Mouse (Mus musculus) ovary, postnatal 10 days (tissue): ENCODE measurements around the gene Upk3b.
A peak's percentile ranks its signal among the peaks of the same experiment; 100 is the strongest.

Experiments used
- DNase-seq: peaks from one replicate; pipeline ENCODE4 v3.0.0; 2022; ENCODE audit warnings: low spot score

The Upk3b gene

DNA sequence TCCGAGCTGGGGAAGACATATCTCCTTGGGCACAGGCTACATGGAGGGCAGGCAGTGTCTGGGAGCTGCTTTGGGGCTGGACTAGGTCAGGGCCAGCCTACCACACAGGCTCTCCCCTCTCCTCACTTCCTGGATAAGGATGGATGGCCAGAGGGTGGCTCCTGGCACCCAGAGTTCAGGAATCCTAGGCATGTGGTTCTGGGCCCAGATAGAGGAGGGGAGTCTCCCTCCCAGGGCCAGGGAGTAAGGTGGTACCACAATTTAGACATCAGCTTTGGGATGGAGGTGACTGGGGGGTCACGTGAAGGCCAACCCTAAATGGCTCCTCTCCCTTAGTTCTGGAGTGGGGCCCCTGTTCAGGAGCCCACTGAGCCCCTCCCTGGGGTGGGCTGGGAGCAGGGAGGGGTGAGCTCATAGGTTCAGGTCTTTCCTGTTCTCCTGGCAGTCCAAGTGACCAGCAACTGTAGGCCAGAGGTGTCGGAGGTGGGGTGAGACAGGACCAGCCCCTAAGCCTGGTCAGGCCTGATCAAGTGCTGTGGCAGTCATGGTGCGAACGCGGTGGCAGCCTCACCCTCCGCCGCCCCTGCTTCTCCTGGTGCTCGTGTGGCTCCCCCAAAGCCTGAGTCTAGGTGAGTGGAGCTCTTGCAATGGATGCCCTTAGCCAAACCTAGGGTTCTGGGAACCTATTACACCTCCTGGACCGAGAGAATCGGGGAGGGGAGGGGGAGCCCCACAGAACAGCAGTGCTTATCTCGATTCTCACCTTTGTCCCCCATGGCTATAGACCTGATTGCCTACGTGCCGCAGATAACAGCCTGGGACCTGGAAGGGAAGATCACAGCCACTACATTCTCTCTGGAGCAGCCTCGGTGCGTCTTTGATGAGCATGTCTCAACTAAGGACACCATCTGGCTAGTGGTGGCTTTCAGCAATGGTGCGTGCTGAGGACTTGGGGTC is at the start of gene Upk3b:
Upk3b (plus strand) TSS at position 239 of the 957 bp plus-strand sequence.
- DNase-seq = no peak

DNA sequence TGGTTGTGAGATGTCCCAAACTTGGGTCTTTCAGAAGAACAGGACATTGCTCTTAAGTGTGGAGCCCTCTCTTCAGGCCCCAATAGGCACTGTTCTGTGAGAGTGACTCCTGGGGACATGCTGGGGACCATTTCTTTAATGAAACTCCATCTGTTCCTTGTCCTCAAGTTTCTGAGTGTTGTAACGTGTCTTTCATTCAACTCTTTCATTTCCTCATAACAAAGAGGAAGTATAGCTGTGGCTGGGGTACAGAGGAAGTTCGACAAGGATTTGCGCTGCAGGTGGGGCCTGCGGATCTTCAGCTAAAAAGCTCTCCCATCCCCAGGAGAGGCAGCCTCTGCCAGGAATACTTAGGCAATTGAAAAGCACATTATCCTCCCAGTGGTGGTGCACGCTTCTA is 47.7 kb upstream of the Upk3b start:
- no peak for DNase-seq

DNA sequence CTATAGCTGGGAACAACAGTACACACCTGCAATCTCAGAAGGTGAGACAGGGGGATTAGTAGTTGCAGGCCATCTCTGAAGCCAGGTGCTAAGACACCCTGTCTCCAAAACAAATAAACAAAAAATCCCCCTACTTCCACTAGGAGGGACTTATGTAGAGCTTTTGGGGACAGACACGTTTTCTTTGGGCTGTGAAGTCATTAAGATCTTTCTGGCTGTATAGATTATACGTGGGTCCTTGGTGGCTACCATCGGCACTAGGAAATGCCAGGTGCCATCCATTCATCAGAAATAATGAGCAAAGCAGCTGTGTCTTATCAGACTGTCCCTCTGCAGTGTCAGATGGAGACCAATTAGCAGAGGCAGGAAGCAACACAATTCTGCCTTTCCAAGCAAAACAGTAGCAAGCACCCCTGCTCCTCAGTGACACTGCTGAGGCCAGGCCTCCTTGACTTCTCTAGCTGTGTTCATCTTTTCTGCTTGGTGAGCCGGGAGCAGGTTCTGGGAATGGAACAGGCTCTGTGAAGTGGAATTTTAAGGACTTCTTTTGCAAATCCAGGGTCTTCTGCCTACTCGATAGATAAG is 44.8 kb upstream of the Upk3b start:
- DNase-seq = no peak

DNA sequence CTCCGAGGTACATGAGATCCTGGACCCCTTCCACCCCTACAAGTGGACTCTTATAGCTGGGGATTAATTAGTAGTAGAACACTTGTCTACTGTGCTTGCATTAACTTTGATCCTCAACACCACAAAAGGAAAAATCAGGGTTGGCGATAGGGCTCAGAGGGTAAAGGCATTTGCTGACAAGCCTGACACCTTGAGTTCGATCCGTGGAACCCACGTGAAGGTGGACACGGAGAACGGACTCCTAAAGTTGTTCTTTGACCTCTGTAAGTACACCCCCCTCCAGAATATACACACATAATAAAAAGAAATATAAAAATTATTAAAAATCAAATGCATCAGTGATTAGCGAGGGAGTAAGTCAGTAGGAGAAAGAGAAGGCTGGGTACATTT is 44.0 kb upstream of the Upk3b start:
- DNase-seq = no peak

DNA sequence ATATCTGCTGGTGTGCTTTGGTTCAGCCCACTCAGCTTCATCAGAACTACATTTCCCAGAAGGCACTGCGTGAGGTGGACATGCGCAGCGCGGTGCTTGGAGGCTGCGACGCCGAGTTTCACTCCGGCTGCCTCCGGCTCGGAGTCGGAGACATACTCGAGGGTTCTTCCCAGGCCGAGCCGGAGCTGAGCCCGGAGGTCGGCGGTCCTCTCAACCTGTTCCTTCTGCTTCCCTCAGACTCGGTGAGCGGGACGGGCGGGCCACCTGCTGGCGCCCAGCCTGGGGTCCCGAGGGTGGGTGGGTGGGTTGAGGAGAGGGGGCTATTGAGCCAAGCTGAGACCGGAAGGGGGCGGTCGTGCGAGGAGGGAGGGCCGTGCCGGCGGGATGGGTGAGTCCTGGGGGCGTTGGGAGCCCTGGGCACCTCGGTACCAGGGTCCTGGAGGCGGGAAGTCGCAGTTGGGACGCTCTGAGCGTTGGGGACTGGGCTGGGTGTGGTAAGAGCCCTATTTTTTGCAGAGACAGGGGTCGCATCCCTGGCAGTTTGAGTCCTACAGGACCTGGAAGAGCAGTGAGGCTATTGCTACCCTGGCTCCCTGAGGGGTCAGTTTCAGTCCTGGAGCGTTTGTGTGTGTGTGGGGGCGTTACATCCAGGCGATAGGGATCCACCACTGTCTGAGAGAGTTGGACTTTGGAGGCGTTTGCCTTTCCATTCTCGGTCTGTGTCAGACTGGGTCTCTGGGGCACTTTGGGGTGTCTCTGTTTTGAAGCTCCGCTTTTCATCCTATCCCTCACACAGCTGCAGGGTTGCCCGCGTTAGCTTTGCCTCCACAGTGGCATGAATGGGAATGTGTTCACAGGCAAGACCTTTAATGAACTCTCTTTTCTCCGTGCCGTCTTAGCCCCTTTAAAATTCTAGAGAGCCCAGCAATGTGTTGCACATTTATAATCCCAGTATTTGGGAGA is 43.3 kb upstream of the Upk3b start, which contains the start of gene Dtx2:
Dtx2 (plus strand) TSS at position 76 of the 963 bp plus-strand sequence.
- peak; percentile 73 for DNase-seq

DNA sequence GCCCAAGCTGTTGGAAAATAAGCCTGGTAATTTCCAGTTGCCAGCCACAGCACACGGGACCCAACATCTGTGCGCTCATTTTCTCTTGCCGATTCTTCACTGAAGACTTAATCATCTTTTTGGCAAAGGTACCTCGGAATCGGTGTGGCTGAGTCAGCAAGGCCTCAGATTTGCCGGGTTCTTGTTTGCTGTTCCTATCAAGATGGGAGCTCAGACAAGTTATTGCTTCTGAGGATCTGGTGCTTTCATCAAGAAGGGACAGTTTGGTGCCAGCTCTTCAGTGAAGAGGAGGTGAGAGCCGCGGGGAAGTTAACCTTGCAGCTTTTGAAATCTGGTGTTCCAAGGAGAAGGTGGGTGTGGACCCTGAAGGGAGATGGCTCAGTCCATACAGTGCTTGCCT is 42.1 kb upstream of the Upk3b start:
- no peak for DNase-seq

DNA sequence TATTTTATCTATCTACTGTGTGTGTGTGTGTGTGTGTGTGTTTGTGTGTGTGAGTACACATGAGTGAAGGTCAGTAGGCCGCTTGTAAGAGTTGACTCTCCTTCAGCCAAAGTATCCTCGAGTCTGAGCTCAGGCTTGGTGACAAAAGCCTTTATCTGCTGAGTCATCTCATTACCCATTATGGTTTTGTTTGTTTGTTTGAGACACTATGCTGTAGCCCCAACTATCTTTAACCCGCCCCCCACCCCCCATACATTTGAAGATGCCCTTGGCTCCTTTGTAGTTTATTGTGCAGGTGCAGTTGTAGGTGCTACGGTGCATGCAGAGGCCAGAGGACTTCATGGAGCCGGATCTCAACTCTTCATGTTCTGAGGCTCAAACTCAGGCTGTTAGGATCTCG is 37.1 kb upstream of the Upk3b start:
- DNase-seq = no peak

DNA sequence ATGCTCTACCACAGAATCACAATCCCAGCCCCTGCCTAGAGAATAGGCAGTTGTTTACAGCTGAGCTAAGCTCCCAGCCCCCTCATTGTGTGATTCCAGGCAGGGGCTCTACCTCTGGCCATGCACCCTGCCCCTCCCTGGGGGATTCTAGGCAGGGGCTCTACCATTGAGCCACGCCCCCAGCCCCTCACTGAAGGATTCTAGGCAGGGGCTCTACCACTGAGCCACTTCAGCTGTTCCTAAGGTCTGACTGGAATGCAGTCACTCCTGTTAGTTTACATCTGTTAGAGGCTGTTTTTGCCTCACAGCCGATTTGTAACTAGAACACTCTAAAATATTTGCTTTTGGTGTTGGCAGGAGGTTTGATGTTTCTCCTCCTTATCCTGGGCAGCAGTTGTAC is 36.0 kb upstream of the Upk3b start:
- DNase-seq = no peak

DNA sequence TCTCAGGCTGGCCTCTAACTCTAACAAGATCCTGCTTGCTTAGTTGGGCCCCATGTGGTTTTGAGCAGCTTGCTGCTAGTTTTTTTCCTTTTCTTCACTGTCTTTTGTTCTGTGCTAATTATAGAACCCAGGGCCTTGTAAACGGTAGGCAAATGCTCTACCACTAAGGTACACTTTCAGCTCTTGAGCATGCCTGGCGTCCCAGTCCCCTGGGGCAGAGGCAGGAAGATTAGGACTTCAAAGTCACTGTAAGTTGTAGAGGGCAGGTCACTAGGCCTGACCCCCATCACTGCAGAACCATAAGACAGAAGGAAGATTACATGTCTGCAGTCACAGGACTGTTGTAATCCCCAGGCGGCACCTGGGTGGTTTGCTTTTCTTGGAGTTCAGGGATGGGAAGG is 35.5 kb upstream of the Upk3b start:
- no peak for DNase-seq

DNA sequence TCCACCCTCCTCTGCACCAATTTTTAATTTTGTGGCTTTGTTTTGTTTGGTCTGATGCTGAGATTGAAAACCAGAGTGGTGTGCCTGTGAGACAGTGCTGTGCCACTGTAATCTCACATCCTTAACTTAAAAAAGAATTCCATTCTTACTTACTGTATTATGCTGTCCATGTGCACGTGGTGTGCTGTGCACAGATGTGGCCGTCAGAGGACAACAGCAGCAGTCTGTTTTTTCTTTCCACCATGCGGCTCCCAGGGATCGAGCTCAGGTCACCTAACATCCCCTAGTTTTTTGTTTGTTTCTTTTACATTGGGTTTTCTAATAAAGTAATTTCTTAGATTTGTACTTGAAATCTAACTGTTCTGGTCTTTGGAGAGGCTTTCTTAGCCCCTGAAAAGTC is 33.8 kb upstream of the Upk3b start:
- no peak for DNase-seq

DNA sequence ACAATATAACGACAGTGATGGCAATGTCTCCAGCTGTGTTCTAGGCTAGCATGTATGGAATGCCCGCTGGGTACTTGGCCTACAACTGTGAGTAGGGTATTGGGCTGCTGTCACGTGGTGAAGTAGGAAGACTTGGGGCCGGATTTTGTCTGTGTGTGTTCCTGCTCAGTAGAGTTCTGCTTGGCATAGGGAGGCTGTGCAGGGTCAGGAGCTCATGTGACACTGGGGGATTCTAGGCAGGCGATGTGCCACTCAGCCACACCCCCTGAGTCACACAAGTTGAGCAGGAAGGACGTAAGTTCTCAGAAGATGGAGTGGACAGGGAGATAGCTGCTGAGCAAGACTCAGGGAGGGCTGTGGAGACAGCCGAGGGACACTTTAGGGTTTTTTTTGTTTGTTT is 30.6 kb upstream of the Upk3b start:
- no peak for DNase-seq

DNA sequence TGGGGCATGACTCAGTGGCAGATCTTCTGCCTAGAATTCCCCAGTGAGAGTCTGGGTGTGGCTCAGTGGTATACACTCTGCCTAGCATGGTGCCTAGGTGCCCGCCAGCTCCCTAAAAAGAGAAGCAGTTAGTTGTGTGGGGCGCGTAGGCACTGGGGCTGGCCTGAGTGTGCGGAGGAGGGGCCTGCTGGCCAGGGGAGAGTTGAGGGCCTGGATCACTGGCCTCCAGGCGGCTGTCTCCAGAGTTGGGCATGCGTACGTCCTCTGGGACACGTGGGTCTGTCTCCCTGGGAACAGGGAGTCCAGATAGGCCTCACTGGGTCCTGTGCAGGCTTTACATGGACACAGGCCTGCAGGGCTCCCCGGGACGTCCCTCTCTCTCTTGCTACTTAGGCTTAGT is 23.4 kb upstream of the Upk3b start:
- DNase-seq = no peak

DNA sequence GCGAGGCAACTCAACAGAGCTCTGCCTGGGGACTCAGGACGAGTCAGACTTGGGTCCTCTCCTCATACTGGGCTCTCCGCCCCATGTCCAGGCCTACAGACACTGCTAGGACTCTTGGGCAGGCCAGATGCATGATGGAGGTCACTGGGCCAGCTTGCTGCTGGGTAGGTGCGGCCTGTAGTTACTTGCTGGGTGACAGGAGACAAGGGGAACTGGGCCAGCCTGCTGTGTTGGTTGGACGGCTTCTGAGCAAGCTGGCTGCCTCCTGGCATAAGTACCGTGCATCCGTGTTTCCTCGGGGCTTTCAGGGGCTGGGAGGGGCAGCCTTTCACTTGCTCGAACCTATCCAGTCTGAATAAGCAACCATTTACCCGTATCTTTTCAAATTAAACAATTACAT is 22.7 kb upstream of the Upk3b start:
- DNase-seq = no peak

DNA sequence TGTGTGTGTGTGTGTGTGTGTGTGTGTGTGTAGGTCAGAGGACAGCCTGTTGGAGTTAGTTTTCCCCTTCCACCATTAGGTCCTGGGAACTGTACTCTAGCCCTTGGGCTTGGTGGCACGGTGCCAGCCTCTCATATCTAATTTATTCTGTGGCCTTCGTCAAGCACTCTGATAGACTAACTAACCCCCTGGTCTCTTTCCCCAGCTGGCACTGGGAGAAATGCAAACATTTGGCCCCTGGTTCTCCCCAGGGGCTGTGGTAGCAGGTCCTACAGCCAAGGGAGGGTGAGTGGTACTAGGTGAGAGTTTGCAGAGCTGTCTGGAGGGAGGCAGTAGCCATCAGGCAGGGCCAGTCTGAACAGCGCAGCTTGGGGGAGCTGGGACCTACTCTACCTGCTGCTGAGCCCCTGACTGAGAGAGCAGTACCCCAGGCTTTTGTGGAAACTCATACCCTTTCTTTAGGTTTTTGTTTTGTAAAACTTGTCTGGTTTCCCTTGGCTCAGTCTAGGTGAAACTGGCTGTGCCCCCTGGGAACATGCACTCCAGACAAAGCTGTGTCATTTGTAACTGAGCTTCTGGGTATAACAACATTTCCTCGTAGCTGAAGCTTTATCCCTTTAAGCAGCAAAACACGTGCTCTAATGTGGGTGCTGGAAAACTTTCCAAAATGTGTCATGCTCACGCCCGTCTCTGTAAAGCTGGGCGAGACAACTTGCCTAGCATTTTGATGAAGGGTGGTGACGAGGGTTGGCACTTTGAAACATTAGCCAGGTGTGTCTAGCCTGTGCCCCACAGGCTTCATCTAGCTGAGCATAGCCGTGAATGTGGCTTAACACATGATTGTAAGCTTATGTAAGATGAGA is 22.1 kb upstream of the Upk3b start:
- peak; percentile 29 for DNase-seq

DNA sequence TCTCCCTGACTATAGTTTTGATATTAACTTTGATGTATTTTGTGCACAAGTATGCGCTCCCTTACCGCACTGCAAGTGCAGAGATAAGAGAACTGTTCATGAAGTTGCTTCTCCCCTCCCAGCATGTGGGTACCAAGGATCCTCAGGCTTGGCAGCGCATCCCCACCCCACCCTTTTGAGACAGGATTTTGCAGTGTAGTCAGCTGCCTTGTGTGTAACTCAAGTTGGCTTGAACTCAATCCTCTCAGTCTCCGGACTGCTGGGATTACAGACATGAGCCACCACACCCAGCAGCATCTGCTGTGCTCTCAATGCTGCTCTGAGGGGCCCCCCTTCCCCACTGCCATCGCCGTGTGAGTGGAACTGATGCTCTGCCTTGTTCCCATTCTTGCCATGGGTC is 21.0 kb upstream of the Upk3b start:
- no peak for DNase-seq

DNA sequence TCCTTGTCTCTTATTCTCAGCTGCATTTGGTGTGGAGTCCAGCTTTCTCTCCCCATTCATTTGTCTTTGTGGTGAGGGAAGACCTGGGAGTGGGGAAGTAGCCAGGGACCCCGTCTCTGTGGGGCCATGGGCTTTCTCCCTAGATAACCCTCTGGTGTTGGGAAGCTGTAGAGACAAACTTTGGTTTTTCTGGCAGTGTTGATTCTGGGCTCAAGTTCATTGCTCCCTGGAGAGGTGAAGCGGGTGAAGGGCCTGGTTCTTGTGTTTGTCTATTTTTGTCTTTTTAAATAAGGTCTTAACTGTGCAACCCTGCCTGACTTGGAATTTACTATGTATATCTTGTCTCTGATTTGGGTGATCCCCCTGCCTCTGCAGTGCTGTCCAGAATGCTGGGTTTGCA is 19.6 kb upstream of the Upk3b start:
- DNase-seq = no peak

DNA sequence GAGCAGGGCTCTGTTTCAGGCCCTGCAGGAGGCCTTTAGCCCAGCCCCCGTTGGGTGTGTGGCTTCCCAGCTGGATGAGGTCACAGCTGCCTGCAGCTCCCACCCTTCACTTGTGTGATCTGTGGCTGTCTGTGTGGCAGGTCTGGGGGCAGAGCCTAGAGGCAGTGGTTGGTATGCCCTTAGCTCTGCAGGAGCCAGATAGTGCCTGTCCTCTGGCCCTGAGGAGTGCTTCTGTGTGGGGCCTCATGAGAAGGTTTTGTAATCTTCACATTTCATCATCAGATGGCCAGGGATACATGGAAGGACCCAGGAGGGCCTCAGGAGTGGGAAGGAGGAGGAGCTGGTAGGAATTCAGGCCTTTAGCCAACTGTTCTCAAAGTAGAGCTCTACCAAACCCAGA is 18.4 kb upstream of the Upk3b start:
- no peak for DNase-seq

DNA sequence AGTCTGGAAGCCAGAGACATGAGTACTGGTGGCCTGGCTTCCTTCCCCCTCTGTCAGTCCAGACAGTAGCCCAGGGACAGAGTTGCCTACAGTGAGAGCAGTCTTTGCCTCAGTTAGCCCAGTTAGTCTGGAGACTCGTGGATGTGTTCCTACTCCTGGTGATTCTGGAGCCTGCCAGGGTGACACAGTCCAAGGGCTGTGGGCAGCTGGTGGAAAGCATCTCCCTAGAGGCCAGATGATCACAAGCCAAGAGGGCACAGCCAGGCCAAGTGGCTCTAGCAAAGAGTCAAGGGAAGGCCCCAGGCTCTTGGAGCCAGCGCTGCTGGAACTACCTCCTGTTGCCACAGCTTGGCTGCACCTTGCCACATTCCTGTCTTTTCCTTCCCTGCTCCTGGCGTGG is 12.6 kb upstream of the Upk3b start:
- DNase-seq = no peak

DNA sequence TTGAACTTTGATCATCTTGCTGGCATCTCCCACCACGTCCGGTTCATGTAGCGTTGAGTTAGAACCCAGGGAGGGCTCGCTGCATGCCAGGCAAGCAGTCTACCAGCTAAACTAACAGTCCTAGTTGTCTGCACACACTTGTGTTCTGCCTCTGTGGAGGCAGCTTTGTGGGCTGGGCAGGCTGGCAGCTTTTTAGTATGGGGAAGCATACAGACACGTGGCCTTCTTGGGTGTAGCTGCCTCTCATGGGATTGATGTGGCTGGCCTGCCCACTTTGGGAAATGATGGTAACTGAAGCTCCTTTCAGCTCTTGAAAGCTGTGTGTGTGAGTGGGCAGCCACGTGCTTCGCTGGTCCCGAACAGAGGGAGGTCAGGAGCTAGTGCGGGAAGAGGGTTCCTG is 11.4 kb upstream of the Upk3b start:
- no peak for DNase-seq

DNA sequence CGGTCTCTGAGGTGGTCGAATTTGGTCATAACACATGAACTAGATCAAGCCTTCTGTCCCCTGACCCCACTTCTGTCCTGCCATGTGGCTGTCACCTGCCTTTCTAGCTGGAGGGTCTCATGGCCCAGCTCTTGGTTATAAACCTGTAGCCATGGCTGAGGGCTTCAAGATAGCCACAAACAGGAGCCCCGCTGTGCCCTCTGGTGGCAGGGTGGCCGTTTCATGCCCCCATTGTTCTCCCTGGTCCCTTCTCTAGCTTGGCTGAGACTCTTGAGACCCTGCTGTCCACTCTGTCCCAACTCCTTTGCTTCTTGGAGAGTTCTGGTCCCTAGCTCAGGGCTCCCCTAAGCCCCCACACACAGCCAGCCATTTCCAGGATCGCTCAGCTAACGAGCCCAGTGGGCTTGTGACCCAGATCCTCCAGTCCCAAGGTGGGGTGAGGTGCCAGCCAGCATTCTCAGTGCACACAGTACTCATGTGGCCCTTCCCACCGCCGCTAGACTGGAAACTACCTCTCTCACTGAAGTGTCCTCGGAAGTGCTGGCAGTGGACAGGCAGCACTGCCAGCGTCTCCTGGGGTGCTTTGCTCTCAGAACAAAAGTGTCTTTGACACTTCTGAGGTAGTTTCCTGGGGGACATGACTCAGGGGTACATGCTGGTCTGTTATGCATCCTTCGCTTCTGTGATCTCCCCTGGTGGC is 10.5 kb upstream of the Upk3b start:
- no peak for DNase-seq

DNA sequence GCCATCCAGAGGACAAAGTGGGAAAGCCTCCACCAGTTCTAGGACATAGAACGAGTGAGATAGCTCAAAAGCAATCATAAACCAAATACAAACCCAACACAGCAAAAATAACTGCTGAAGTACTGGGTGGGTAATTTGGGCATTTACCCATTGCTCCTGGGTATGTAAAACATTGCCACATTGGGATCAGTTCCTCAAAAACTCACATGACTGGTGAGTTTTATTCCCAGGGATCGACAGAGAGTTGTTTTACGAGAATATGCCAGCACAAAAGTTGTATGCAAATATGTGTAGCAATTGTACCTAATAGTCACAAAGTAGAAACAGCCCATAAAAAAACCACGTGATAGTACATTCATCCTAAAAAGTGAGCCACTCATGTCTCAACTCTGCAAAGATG is 3.4 kb upstream of the Upk3b start:
- DNase-seq = no peak
